Mouse (Mus musculus) 3T3-L1 (cell line): ENCODE measurements around the gene Ddx52.

ENCODE experiments used
- DNase-seq: peaks from one replicate; pipeline ENCODE4 v3.0.0-alpha.2; 2015; ENCODE audit warnings: low read depth, low spot score

The Ddx52 gene

GRCm38 (mm10) chr11:83968205-83968575 is 26.3 kb downstream of the Ddx52 start:
- no peak for DNase-seq

GRCm38 (mm10) chr11:83969040-83969439 is 27.2 kb downstream of the Ddx52 start:
- no peak for DNase-seq

- no peak for DNase-seq
Observed at GRCm38 (mm10) chr11:83974561-83975346, 32.9 kb downstream of the Ddx52 start.

GRCm38 (mm10) chr11:83975488-83975887 is 33.6 kb downstream of the Ddx52 start:
- DNase-seq: no peak

- no peak for DNase-seq
Observed at GRCm38 (mm10) chr11:83976236-83976977, 34.5 kb downstream of the Ddx52 start.

GRCm38 (mm10) chr11:83977810-83978209 is 35.9 kb downstream of the Ddx52 start:
- no peak for DNase-seq

GRCm38 (mm10) chr11:83979992-83980391 is 38.1 kb downstream of the Ddx52 start:
- DNase-seq: no peak

GRCm38 (mm10) chr11:83981338-83981737 is 39.5 kb downstream of the Ddx52 start:
- no peak for DNase-seq

- DNase-seq: no peak
Observed at GRCm38 (mm10) chr11:83991701-83992100, 49.8 kb downstream of the Ddx52 start.

GRCm38 (mm10) chr11:83993428-83993827 is 51.6 kb downstream of the Ddx52 start:
- DNase-seq: peak; percentile 9

- DNase-seq: no peak
Observed at GRCm38 (mm10) chr11:83994481-83994880, 52.6 kb downstream of the Ddx52 start.

GRCm38 (mm10) chr11:83995535-83995950 is 53.7 kb downstream of the Ddx52 start:
- no peak for DNase-seq

- no peak for DNase-seq
Observed at GRCm38 (mm10) chr11:83997171-83997868, 55.5 kb downstream of the Ddx52 start.

- DNase-seq: no peak
Observed at GRCm38 (mm10) chr11:83998993-83999392, 57.1 kb downstream of the Ddx52 start.

GRCm38 (mm10) chr11:83999411-83999915 is 57.6 kb downstream of the Ddx52 start:
- DNase-seq: no peak

- DNase-seq: peak; percentile 21
Observed at GRCm38 (mm10) chr11:84001257-84001656, 59.4 kb downstream of the Ddx52 start.

GRCm38 (mm10) chr11:84003986-84004385 is 62.1 kb downstream of the Ddx52 start:
- DNase-seq: no peak

- DNase-seq: no peak
Observed at GRCm38 (mm10) chr11:84009001-84009400, 67.1 kb downstream of the Ddx52 start.

GRCm38 (mm10) chr11:84010411-84010810 is 68.5 kb downstream of the Ddx52 start:
- DNase-seq: no peak

- DNase-seq: no peak
Observed at GRCm38 (mm10) chr11:84011050-84011449, 69.2 kb downstream of the Ddx52 start.

- no peak for DNase-seq
Observed at GRCm38 (mm10) chr11:84011576-84011975, 69.7 kb downstream of the Ddx52 start.
